Mouse (Mus musculus): ENCODE results near the gene Crbn.

Crbn gene

GRCm38 (mm10) chr6:106799333-106800226 lies at the start of gene Crbn:
TSS of gene Crbn (minus strand) at chr6:106800077.
- DNase-seq (ENCODE audit: low spot score in 2 of 2) = peak; percentile 86 to 89

DNA sequence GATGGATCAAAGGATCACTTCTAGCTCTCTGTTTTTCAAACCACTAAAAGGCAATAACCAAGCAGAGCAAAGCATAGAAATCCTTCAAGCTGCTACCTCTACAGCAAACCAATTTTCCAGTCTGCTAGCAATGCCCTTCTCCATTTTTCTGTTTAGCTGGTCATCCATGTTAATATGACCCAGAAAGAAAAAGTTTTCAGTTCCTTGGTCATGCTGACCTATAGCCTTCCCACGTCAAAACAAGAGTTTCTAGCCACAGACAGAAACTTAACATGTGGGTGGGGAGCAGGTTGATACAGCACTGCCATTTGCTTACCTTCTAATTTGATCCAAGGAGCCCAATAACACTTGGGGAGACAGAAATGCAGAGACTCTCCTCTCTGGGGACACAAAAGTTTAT lies 40.3 kb upstream of the Crbn start:
- no peak for DNase-seq (ENCODE audit: low spot score in 2 of 2)

- DNase-seq (ENCODE audit: low spot score in 2 of 2) = no peak
Observed at GRCm38 (mm10) chr6:106838053-106838452, 38.2 kb upstream of the Crbn start.

DNA sequence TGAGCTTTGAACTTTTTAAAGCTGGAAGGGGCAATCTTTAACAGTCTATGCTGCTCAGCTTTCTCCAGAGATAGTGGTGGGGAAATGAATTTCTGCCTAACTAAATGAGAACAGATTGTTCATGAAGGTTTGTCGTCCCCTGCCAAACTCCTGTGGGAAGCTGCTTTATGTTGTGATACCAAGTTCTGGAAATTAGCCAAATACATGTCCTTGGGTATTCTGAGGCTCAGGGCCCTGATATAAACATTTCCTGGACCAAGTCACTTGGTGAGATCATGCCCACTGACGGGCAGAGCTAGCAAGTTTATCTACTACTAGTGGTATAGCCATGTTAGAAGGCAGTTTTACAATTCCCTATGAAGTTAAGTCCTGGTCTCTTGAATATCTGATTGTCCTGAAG lies 35.4 kb upstream of the Crbn start:
- no peak for DNase-seq (ENCODE audit: low spot score in 2 of 2)

DNA sequence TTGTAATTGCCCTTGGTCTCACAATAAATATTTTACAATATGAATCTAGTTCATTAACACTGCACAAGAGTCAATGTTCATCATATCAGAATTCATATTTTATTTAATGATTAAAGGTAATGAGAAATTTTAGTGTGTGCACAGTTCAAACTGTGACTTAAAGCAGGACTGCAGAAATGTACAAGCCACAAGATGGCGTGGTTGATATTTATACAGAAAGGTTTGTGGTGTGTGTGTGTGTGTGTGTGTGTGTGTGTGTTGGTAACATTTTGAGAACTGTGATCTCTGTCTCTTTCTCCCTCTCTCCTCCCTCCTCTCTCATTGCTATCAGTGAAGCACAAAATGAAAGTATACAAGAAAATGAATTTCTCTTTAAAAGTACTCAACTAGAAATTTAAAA lies 22.5 kb upstream of the Crbn start:
- no peak for DNase-seq (ENCODE audit: low spot score in 2 of 2)

DNA sequence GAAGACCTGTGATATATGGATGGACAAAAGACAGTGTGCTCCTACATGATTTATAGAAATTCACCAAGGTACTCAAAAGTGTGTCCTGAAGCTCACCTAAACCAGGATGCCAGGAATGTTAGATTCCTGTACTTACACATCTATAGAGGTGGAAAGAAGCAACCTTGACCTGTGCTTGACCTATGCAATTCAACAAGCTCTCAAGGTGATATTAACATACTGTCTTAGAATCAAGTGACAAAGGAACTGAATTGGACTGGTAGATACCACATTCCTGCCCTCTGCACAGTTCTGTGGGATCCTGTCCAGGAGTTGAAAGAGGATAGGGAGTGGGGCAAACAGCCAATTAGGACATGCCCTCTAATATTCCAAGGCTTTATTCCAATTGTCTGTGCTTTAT lies 20.7 kb upstream of the Crbn start:
- DNase-seq (ENCODE audit: low spot score in 2 of 2) = no peak

- no peak for DNase-seq (ENCODE audit: low spot score in 2 of 2)
Observed at GRCm38 (mm10) chr6:106819906-106820305, 20.0 kb upstream of the Crbn start.

DNA sequence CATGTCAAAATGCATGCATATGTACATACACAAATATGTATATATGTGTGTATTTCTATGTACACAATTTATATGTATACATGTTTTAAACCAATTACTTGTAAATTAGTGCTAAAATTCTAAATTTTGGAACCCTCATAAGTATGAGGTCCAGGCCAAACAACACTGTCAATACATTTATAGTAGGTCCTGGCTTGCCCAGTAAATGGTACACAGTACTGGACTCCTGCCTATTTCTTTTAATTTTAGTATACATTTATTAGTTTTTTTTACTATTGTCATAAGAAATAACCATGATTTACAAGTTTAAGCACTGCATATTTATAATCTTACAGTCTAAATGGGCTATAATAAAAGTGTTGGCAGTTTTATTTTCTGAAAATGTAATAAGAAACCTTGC lies 19.4 kb upstream of the Crbn start:
- DNase-seq (ENCODE audit: low spot score in 2 of 2) = no peak

GRCm38 (mm10) chr6:106810686-106811085 lies 10.8 kb upstream of the Crbn start:
- no peak for DNase-seq (ENCODE audit: low spot score in 2 of 2)

- no peak for DNase-seq (ENCODE audit: low spot score in 2 of 2)
Observed at GRCm38 (mm10) chr6:106809161-106809560, 9.3 kb upstream of the Crbn start.

DNA sequence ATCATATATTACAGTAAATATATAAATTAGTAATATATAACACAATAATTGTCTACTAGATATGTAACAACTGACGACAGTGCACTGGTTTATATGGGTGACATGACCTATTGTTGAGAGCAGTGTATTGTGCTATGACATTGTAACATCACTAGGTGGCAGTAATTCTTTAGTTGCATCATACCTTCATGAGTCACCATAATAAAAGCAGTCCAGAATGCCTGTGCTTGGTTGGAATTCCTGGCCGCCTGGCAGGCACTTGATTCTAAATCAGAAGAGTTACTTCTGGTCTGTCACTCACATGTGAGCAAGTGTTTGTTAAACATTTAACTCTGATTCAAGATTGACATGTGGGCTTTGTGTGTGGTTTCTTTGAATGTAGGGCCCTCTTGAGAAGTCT lies 5.0 kb upstream of the Crbn start:
- DNase-seq (ENCODE audit: low spot score in 2 of 2) = no peak

DNA sequence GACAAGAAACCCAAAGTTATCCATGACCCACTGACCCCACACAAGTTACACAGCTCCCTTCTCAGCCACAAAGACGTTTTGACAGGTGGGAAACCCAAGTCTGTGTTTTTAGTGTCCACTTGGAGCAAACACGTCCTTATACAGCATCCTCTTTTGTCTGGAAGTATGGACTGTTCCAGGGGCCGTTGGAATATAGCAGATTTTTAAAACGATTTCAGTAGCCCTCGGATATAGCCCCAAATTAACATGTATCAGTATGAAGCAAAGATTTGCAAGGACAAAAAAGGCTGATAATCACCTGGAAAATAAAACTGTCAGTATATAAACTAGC lies 315 bp upstream of the Crbn start:
- no peak for DNase-seq (ENCODE audit: low spot score in 2 of 2)

- DNase-seq (ENCODE audit: low spot score in 2 of 2) = no peak
Observed at GRCm38 (mm10) chr6:106794094-106794814, 5.6 kb downstream of the Crbn start.

- no peak for DNase-seq (ENCODE audit: low spot score in 2 of 2)
Observed at GRCm38 (mm10) chr6:106793621-106794020, 6.3 kb downstream of the Crbn start.

DNA sequence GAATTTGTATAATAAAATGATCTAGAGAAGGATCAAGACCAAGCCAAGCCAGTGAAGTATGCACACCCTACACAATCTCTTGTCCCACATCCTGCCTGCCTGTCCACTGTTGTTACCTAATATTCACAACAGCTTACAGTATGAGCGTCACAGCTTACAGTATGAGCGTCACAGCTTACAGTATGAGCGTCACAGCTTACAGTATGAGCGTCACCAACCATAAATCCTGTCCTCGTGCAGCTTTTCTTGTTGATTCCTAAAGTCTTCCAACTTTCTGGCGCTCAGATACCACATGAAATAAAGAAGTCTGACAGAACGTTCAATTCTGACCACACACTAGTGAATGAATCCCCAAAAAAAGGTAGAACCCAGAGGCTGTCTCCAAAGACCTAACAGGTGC lies 6.8 kb downstream of the Crbn start:
- no peak for DNase-seq (ENCODE audit: low spot score in 2 of 2)

DNA sequence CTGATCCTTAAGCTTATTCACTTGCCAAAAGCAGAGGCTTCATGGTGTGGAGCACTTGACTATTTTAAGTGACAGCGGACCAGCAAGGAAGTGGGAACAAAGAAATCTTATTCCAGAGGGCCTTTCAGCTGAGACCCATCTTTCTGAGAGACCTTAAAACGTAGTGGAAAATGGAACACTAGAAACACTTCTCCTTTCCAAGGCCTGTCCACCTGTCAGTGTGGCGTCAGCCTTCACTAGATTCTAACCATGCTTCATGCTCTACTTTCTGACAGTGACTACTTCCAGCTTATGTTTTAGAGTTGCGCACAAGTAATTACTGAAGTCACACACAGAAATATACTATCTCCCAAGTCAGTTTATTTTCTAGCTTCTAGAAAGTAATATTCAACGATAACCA lies 7.4 kb downstream of the Crbn start:
- no peak for DNase-seq (ENCODE audit: low spot score in 2 of 2)

- no peak for DNase-seq (ENCODE audit: low spot score in 2 of 2)
Observed at GRCm38 (mm10) chr6:106791429-106791828, 8.4 kb downstream of the Crbn start.

- no peak for DNase-seq (ENCODE audit: low spot score in 2 of 2)
Observed at GRCm38 (mm10) chr6:106787138-106787537, 12.7 kb downstream of the Crbn start.

GRCm38 (mm10) chr6:106770046-106770445 lies 29.8 kb downstream of the Crbn start:
- no peak for DNase-seq (ENCODE audit: low spot score in 2 of 2)

DNA sequence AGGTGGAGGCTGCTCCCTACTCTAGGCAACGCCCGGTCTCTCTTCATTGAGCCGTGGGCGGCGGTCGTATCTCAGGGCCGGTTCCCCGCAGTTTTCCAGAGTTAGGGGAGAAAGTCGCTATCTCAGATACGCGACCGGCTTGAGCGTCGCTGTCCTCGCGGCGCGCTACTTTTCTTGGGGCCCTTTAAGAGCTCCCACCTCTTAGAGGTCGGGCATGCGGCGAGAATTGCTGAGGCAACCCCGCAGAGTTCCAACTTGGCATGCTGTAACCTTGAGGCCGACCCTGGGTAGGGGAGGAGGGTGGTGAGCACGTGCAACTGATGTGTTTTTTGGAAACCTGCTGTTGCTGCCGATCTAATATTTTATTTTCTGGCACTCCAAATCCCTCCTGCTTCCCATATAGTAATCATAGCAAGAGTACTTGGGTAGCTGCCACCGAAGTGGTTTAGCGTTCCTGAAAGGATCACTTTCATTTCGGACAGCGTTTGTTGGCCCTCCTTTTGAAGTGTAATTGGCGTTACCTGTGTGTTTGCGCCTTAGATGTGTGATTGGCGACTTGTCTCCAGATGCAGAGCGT lies 30.5 kb downstream of the Crbn start:
- no peak for DNase-seq (ENCODE audit: low spot score in 2 of 2)

DNA sequence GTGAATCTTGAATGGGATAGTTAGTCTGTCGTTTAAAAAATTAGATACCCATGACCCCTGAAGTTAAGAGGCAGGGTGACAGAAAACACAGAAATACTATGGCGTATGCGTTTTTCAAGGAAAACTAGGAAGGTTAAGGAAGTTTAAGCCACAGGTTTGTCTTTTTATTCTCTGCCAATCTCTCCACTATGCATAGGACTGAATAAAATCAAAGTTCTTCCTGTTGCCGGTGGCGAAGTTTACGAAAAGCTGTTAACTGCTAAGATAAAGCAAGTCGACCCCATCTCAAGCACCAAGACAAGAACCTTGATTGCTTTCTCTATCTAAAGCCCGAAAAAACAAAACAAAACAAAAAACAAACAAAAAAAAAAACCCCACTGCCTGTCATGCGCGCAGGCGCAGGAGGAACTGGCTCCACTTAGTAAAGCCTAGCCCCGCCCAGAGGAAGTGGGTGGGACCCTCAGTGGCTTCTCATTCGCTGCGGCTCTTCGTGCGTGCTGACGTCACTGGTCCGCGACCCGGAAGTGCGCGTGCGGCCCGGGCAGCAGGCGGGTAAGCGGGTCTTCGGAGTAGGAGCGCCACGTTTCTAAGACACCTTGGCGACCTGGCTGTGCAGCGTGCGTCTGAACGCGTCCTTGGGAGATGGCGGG lies 31.1 kb downstream of the Crbn start, which contains the start of gene Trnt1:
Gene Trnt1, plus strand, starts transcription at position 481 of the 650 bp plus-strand sequence.
- DNase-seq (ENCODE audit: low spot score in 2 of 2) = peak; percentile 95 to 96

- DNase-seq (ENCODE audit: low spot score in 2 of 2) = no peak
Observed at GRCm38 (mm10) chr6:106766774-106767173, 33.1 kb downstream of the Crbn start.

Data from urinary bladder, postnatal 36 days (tissue).